Mouse (Mus musculus) lung, postnatal 0 days (tissue): ENCODE data around the gene Slamf1. TPM values are rescaled to one million over a fixed set of nuclear protein-coding genes. Genes with fewer than 3 reads are reported as not detected.
"Not testable (repeated sequence)": the region's sequence is repeated elsewhere in the genome, so short reads cannot be mapped to it uniquely, and the experiment has no call there.

Source experiments
- ATAC-seq: fragments of 200-750 bp; cut with Nextera tagmentation; 2 replicates; pipeline ENCODE4 v1.8.0; 2017; ENCODE audit warnings: moderate library complexity
- DNase-seq: peaks from one replicate; pipeline ENCODE4 v3.0.0-alpha.2; 2016; ENCODE audit warnings: low spot score
- H3K27ac ChIP-seq: fragments of 300-500 bp; sonication (generic); 2 replicates; pipeline ENCODE4 v1.5.1; 2014; ENCODE audit warnings: antibody characterized with exemption, mild to moderate bottlenecking, low read length, mixed read lengths
- H3K27me3 ChIP-seq: fragments of 300-500 bp; sonication (generic); replicated peaks from 2 replicates; pipeline ENCODE4 v1.6.1; 2014; ENCODE audit warnings: low read length, mixed read lengths; ENCODE audit not compliant: insufficient read depth
- H3K36me3 ChIP-seq: fragments of 300-500 bp; sonication (generic); 2 replicates; pipeline ENCODE4 v1.6.1; 2014; ENCODE audit warnings: low read length, mixed read lengths; ENCODE audit not compliant: insufficient read depth
- H3K4me1 ChIP-seq: fragments of 300-500 bp; sonication (generic); 2 replicates; pipeline ENCODE4 v1.6.1; 2014; ENCODE audit warnings: antibody characterized with exemption, low read depth, low read length, mixed read lengths; ENCODE audit not compliant: insufficient read depth
- H3K4me2 ChIP-seq: fragments of 300-500 bp; sonication (generic); replicated peaks from 2 replicates; pipeline ENCODE4 v1.6.1; 2014; ENCODE audit warnings: low read depth, mild to moderate bottlenecking, low read length, moderate library complexity, mixed read lengths
- H3K4me3 ChIP-seq: fragments of 300-500 bp; sonication (generic); 2 replicates; pipeline ENCODE4 v1.5.1; 2014; ENCODE audit warnings: low read depth, low read length
- H3K9ac ChIP-seq: fragments of 300-500 bp; sonication (generic); replicated peaks from 2 replicates; pipeline ENCODE4 v1.6.1; 2014; ENCODE audit warnings: low read depth, mild to moderate bottlenecking
- H3K9me3 ChIP-seq: fragments of 300-500 bp; sonication (generic); 2 replicates; pipeline ENCODE4 v1.6.1; 2016; ENCODE audit warnings: low read length, mixed read lengths
- CTCF ChIP-seq: IDR thresholded peaks from 2 replicates; pipeline ENCODE4 v1.5.1; 2016; ENCODE audit warnings: antibody characterized with exemption, mild to moderate bottlenecking
- EP300 ChIP-seq: IDR thresholded peaks from 2 replicates; pipeline ENCODE4 v1.6.1; 2016; ENCODE audit warnings: antibody characterized with exemption, mild to moderate bottlenecking, control low read depth
- WGBS: fragments of 180-500 bp; shearing (Covaris S2); extraction: QIAGEN DNeasy Blood & Tissue Kit; methylation state at CpG from one replicate; pipeline ENCODE4 v1.1.7; 2014; 5-methylcytosine and 5-hydroxymethylcytosine counted together
- polyA plus RNA-seq: library from polyadenylated mRNA; unstranded; fragments of >200 nt; fragmentation: Nextera tagmentation; extraction: Ambion mirVana; gene quantifications from 2 replicates; pipeline ENCODE4 v1.2.1, GENCODE M21; 2015

Slamf1 gene
- polyA plus RNA-seq, 1 experiment from 2014 or later, result 1.0 TPM

GRCm38 (mm10) chr1:171796185-171796584 is 29.3 kb downstream of the Slamf1 start:
- TF ChIP-seq CTCF (no peak), EP300 (no peak)
- Histone ChIP-seq H3K9ac (no peak overlapping the region), H3K27ac (no peak overlapping the region), H3K4me3 (no peak overlapping the region), H3K4me2 (no peak overlapping the region), H3K27me3 (no peaks in the 10 kb centered on the region), H3K36me3 (no peaks in the 10 kb centered on the region), H3K4me1 (no peaks in the 10 kb centered on the region), H3K9me3 (no peaks in the 10 kb centered on the region)
- no peak for DNase-seq
- no peak for ATAC-seq
- WGBS, result 33% methylated on average over 2 of the region's 2 CpGs

- Histone ChIP-seq H3K4me1 (no peaks in the 10 kb centered on the region), H3K4me3 (no peak overlapping the region), H3K9me3 (no peaks in the 10 kb centered on the region), H3K27me3 (no peaks in the 10 kb centered on the region), H3K4me2 (no peak overlapping the region), H3K36me3 (no peaks in the 10 kb centered on the region), H3K27ac (no peak overlapping the region), H3K9ac (no peak overlapping the region)
- ATAC-seq (no peak), DNase-seq (no peak)
- WGBS, result 52% methylated on average over 1 of the region's 1 CpGs
- TF ChIP-seq EP300, result no peak
- no peak for TF ChIP-seq CTCF
These were observed 30.9 kb downstream of the Slamf1 start for GRCm38 (mm10) chr1:171797840-171798239.

- Histone ChIP-seq H3K27ac (no peak overlapping the region), H3K4me3 (no peak overlapping the region), H3K4me1 (no peaks in the 10 kb centered on the region), H3K9ac (no peak overlapping the region), H3K27me3 (no peaks in the 10 kb centered on the region), H3K36me3 (no peaks in the 10 kb centered on the region), H3K4me2 (no peak overlapping the region), H3K9me3 (no peaks in the 10 kb centered on the region)
- ATAC-seq (no peak), DNase-seq (no peak)
- 62% methylated on average over 4 of the region's 4 CpGs for WGBS
- no peak for TF ChIP-seq CTCF
- no peak for TF ChIP-seq EP300
These were observed 32.7 kb downstream of the Slamf1 start for GRCm38 (mm10) chr1:171799648-171800047.

GRCm38 (mm10) chr1:171811048-171811447 is 44.1 kb downstream of the Slamf1 start:
- H3K27ac ChIP-seq, H3K9ac ChIP-seq, DNase-seq, H3K4me3 ChIP-seq, ATAC-seq, H3K36me3 ChIP-seq, H3K27me3 ChIP-seq, H3K4me1 ChIP-seq, H3K4me2 ChIP-seq, H3K9me3 ChIP-seq: not testable (repeated sequence)
- 72% methylated on average over 1 of the region's 1 CpGs for WGBS

- no peak overlapping the region for H3K27ac ChIP-seq
- no peak overlapping the region for H3K4me2 ChIP-seq
- no peak overlapping the region for H3K4me3 ChIP-seq
- DNase-seq (peak; percentile 81), ATAC-seq (peak; percentile 71)
- H3K27me3 ChIP-seq, result no peaks in the 10 kb centered on the region
- no peaks in the 10 kb centered on the region for H3K36me3 ChIP-seq
- TF ChIP-seq EP300 (no peak), CTCF (peak; percentile 86)
- H3K9ac ChIP-seq, result no peak overlapping the region
- no peaks in the 10 kb centered on the region for H3K4me1 ChIP-seq
- 11% methylated on average over 8 of the region's 8 CpGs for WGBS
- no peaks in the 10 kb centered on the region for H3K9me3 ChIP-seq
These were observed 48.9 kb downstream of the Slamf1 start for GRCm38 (mm10) chr1:171815545-171816439.

- Histone ChIP-seq H3K4me1 (no peaks in the 10 kb centered on the region), H3K36me3 (no peaks in the 10 kb centered on the region), H3K27ac (no peak overlapping the region), H3K4me2 (no peak overlapping the region), H3K9ac (no peak overlapping the region), H3K27me3 (no peaks in the 10 kb centered on the region), H3K4me3 (no peak overlapping the region), H3K9me3 (no peaks in the 10 kb centered on the region)
- no peak for DNase-seq
- TF ChIP-seq EP300 (no peak), CTCF (no peak)
- WGBS, result 69% methylated on average over 4 of the region's 4 CpGs
- ATAC-seq, result no peak
These were observed 50.1 kb downstream of the Slamf1 start for GRCm38 (mm10) chr1:171816991-171817390.
